In the genomic region with DNA sequence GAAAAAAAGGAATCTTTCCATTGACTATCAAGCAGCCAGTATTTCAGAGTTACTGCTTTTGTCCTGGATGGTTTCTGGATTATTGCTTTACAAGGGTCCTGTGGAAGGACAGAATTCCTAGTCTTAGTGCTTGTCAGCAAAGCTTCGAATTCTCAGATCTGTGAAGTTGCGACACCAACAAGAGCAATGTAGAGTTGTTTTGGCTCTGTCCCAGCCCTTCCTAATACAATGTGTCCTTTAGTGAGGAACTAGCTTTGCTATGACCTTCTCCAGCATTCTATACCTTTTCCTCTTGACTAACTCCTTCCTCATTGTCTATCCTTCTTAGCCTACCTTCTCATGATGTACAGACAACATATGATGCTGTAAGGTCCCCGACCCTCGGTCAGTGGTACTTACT, we compare ENCODE assay signal across 24 mouse cellular contexts. TPM values are rescaled to one million over a fixed set of nuclear protein-coding genes. Genes with fewer than 3 reads are reported as not detected.
DNase-seq lines count a peak whose midpoint lies in the region; ATAC-seq and TF ChIP-seq lines count a peak whose summit lies in the region.
"Had no signal": no experiment of that assay in that cellular context is flagged by ENCODE, and none has a peak within 500 bp of the region (broad histone marks: within the 10 kb centered on the region; RNA-seq: fewer than 3 reads in every experiment).

No protein-coding gene starts in this region.

- H3K79me2 ChIP-seq in liver, adult 2 months (ENCODE audit: control insufficient read depth, insufficient read depth, low read length) = no peaks in the 10 kb centered on the region

- 0 out of 2 replicates have a peak, but pooled peaks have one; percentile 13 for ATAC-seq in intestine, postnatal 0 days
- ATAC-seq: forebrain, embryonic 13.5 days; forebrain, postnatal 0 days; hindbrain, embryonic 16.5 days had no signal

- H3K27ac ChIP-seq in liver, adult 2 months (replicated peaks; ENCODE audit: insufficient read depth, low read depth, low read length) = peak overlapping the region; percentile 79
- H3K27ac ChIP-seq in intestine, postnatal 0 days (ENCODE audit: low read depth, low read length) = no peak overlapping the region
- H3K27ac ChIP-seq: embryonic facial prominence, embryonic 10.5 days; forebrain, embryonic 13.5 days; heart, embryonic 13.5 days; hindbrain, embryonic 12.5 days had no signal

- WGBS in liver, adult 2 months = 44% methylated on average over 4 of the region's 4 CpGs
- WGBS in intestine, postnatal 0 days = 72% methylated on average over 4 of the region's 4 CpGs

- H3K36me3 ChIP-seq in liver, adult 2 months (ENCODE audit: control insufficient read depth, insufficient read depth, low read length) = no peaks in the 10 kb centered on the region
- no peaks in the 10 kb centered on the region for H3K36me3 ChIP-seq in intestine, postnatal 0 days (ENCODE audit: control insufficient read depth, insufficient read depth)
- H3K36me3 ChIP-seq: embryonic facial prominence, embryonic 10.5 days; heart, embryonic 13.5 days; hindbrain, embryonic 12.5 days had no signal

- no peaks in the 10 kb centered on the region for H3K27me3 ChIP-seq in liver, adult 2 months (ENCODE audit: control insufficient read depth, insufficient read depth, low read length)
- H3K27me3 ChIP-seq in intestine, postnatal 0 days (replicated peaks; ENCODE audit: control insufficient read depth, insufficient read depth, low read length) = no peaks in the 10 kb centered on the region
- H3K27me3 ChIP-seq: forebrain, embryonic 13.5 days; heart, embryonic 13.5 days; hindbrain, embryonic 12.5 days had no signal

- no peak for TF ChIP-seq CTCF in liver, adult 2 months (IDR thresholded peaks at IDR 0.05; ENCODE audit: low read depth, low read length)
- TF ChIP-seq CTCF in intestine, postnatal 0 days (IDR thresholded peaks at IDR 0.05; ENCODE audit: low read depth) = no peak

- H3K9ac ChIP-seq in liver, adult 2 months (ENCODE audit: low read depth, low read length) = peak overlapping the region; percentile 32
- H3K9ac ChIP-seq in intestine, postnatal 0 days (ENCODE audit: low read depth, low read length) = no peak overlapping the region
- H3K9ac ChIP-seq: forebrain, embryonic 13.5 days; forebrain, postnatal 0 days; heart, embryonic 13.5 days; hindbrain, embryonic 12.5 days had no signal

- DNase-seq in liver, adult 2 months (ENCODE audit: extremely low read depth, low read depth, low spot score) = peak; percentile 95
- DNase-seq in liver = no peak
- peak; percentile 10 for DNase-seq in lung, postnatal 36 days
- DNase-seq in lung, postnatal 4 days = no peak
- DNase-seq in kidney, postnatal 14 days = no peak
- no peak for DNase-seq in urinary bladder, adult 18-20 months (ENCODE audit: low spot score in 2 of 2)
- DNase-seq: adrenal gland, postnatal 25 days; cerebellum, adult 18-20 months; cerebellum, adult 9-11 months; cerebellum, postnatal 36 days; forebrain, postnatal 0 days; gastrocnemius, postnatal 14 days; heart, postnatal 4 days had no signal

- peak overlapping the region; percentile 28; the same call in 1 of the 2 replicates for H3K4me3 ChIP-seq in liver, adult 2 months (ENCODE audit: insufficient read depth, low read depth, low read length)
- no peak overlapping the region for H3K4me3 ChIP-seq in intestine, postnatal 0 days (ENCODE audit: low read depth, low read length)
- H3K4me3 ChIP-seq: embryonic facial prominence, embryonic 10.5 days; forebrain, embryonic 13.5 days; heart, embryonic 13.5 days; hindbrain, embryonic 12.5 days had no signal

- no peaks in the 10 kb centered on the region for H3K9me3 ChIP-seq in intestine, postnatal 0 days (ENCODE audit: control insufficient read depth)

- no peak for TF ChIP-seq POLR2A in liver, adult 2 months (IDR thresholded peaks at IDR 0.05; ENCODE audit: extremely low read depth, insufficient read depth, low read length)

- H3K4me2 ChIP-seq in intestine, postnatal 0 days (replicated peaks; ENCODE audit: low read depth) = no peak overlapping the region
- H3K4me2 ChIP-seq: forebrain, embryonic 13.5 days; heart, embryonic 13.5 days; hindbrain, embryonic 12.5 days had no signal

- H3K4me1 ChIP-seq in liver, adult 2 months (ENCODE audit: control insufficient read depth, insufficient read depth, low read length) = peaks cover 12% of the 10 kb centered on the region
- H3K4me1 ChIP-seq in intestine, postnatal 0 days (replicated peaks; ENCODE audit: control insufficient read depth, insufficient read depth, low read length) = no peaks in the 10 kb centered on the region
- H3K4me1 ChIP-seq: embryonic facial prominence, embryonic 10.5 days; forebrain, embryonic 13.5 days; heart, embryonic 13.5 days; hindbrain, embryonic 12.5 days had no signal

RNA-seq across cellular contexts. Expression of gene Usp40, which starts 5.8 kb away (rescaled TPM):
- 29.4 and 29.8 TPM in 2 replicates for total RNA-seq in liver, adult 2 months (2014; rRNA removed)
- 6.4 and 8.6 TPM in 2 replicates for polyA plus RNA-seq in liver, adult 2 months (2012; rRNA removed)
- polyA plus RNA-seq in intestine, postnatal 0 days (2015; fragmentation: Nextera tagmentation; extraction: Ambion mirVana) = 12.3 and 14.0 TPM in 2 replicates

RNA-seq across cellular contexts. Expression of gene Ugt1a10, which starts 41.0 kb away (rescaled TPM):
- total RNA-seq in liver, adult 2 months (2014; rRNA removed) = 6.4 and 6.9 TPM in 2 replicates
- 1.2 and 2.8 TPM in 2 replicates for polyA plus RNA-seq in liver, adult 2 months (2012; rRNA removed)
- polyA plus RNA-seq in intestine, postnatal 0 days (2015; fragmentation: Nextera tagmentation; extraction: Ambion mirVana) = 0.05 and 0.22 TPM in 2 replicates
- total RNA-seq: adrenal gland, postnatal 25 days; ES-E14; forebrain, postnatal 0 days; gastrocnemius, adult 18-20 months; gastrocnemius, postnatal 14 days; granulocyte monocyte progenitor cell, adult 5-6 weeks; heart, postnatal 4 days had no signal
- polyA plus RNA-seq: embryonic facial prominence, embryonic 10.5 days; embryonic facial prominence, embryonic 14.5 days; forebrain, embryonic 13.5 days; forebrain, postnatal 0 days; heart, embryonic 13.5 days; heart, postnatal 0 days; hindbrain, embryonic 12.5 days; hindbrain, embryonic 16.5 days had no signal

RNA-seq across cellular contexts. Expression of gene Ugt1a9, which starts 56.4 kb away (rescaled TPM):
- 177 and 194 TPM in 2 replicates for total RNA-seq in liver, adult 2 months (2014; rRNA removed)
- polyA plus RNA-seq in liver, adult 2 months (2012; rRNA removed) = 142 and 259 TPM in 2 replicates
- polyA plus RNA-seq in intestine, postnatal 0 days (2015; fragmentation: Nextera tagmentation; extraction: Ambion mirVana) = 38.4 and 50.6 TPM in 2 replicates
- total RNA-seq: adrenal gland, postnatal 25 days; ES-E14; forebrain, postnatal 0 days; gastrocnemius, postnatal 14 days; granulocyte monocyte progenitor cell, adult 5-6 weeks; heart, postnatal 4 days had no signal
- polyA plus RNA-seq: embryonic facial prominence, embryonic 10.5 days; embryonic facial prominence, embryonic 14.5 days; forebrain, embryonic 13.5 days; forebrain, postnatal 0 days; heart, embryonic 13.5 days; heart, postnatal 0 days; hindbrain, embryonic 12.5 days; hindbrain, embryonic 16.5 days had no signal

Comparison
In these comparisons a context has a peak if more than half of its experiments do, and no peak if none do; other contexts are left out.
1. DNase-seq: peak in liver, adult 2 months (single experiment) and lung, postnatal 36 days (single experiment); none in liver (single experiment), lung, postnatal 4 days (0 of 2), kidney, postnatal 14 days (single experiment) and urinary bladder, adult 18-20 months (0 of 2).